Mouse (Mus musculus) embryonic facial prominence, embryonic 14.5 days (tissue): Measurements from ENCODE around the gene Wdfy3. TPM values are rescaled to one million over a fixed set of nuclear protein-coding genes. Genes with fewer than 3 reads are reported as not detected.

Experiments
- ATAC-seq: fragments of 200-750 bp; cut with Nextera tagmentation; 2 replicates; pipeline ENCODE4 v1.8.0; 2017; ENCODE audit warnings: low read depth, moderate number of reproducible peaks, moderate TSS enrichment
- DNase-seq: peaks from one replicate; pipeline ENCODE4 v3.0.0-alpha.2; 2015; ENCODE audit warnings: low spot score
- H3K27ac ChIP-seq: fragments of 300-500 bp; sonication (generic); replicated peaks from 2 replicates; pipeline ENCODE4 v1.5.1; 2014; ENCODE audit warnings: low read depth, mild to moderate bottlenecking, low read length, moderate library complexity
- H3K27me3 ChIP-seq: fragments of 300-500 bp; sonication (generic); replicated peaks from 2 replicates; pipeline ENCODE4 v1.6.1; 2014; ENCODE audit warnings: low read length; ENCODE audit not compliant: control insufficient read depth, insufficient read depth
- H3K36me3 ChIP-seq: fragments of 300-500 bp; sonication (generic); 2 replicates; pipeline ENCODE4 v1.6.1; 2014; ENCODE audit warnings: low read length, mixed read lengths; ENCODE audit not compliant: control insufficient read depth, insufficient read depth
- H3K4me1 ChIP-seq: fragments of 300-500 bp; sonication (generic); 2 replicates; pipeline ENCODE4 v1.6.1; 2014; ENCODE audit warnings: antibody characterized with exemption, low read length; ENCODE audit not compliant: control insufficient read depth, insufficient read depth
- H3K4me2 ChIP-seq: fragments of 300-500 bp; sonication (generic); 2 replicates; pipeline ENCODE4 v1.6.1; 2014; ENCODE audit warnings: low read depth, mild to moderate bottlenecking, low read length, moderate library complexity, mixed read lengths
- H3K4me3 ChIP-seq: fragments of 300-500 bp; sonication (generic); 2 replicates; pipeline ENCODE4 v1.5.1; 2014; ENCODE audit warnings: low read depth, mild to moderate bottlenecking, low read length
- H3K9ac ChIP-seq: fragments of 300-500 bp; sonication (generic); 2 replicates; pipeline ENCODE4 v1.6.1; 2014; ENCODE audit warnings: low read depth, mild to moderate bottlenecking, low read length, moderate library complexity, mixed read lengths
- H3K9me3 ChIP-seq: fragments of 300-500 bp; sonication (generic); 2 replicates; pipeline ENCODE4 v1.6.1; 2016; ENCODE audit warnings: low read length; ENCODE audit not compliant: control insufficient read depth
- WGBS: fragments of 180-500 bp; shearing (Covaris S2); extraction: QIAGEN DNeasy Blood & Tissue Kit; methylation state at CpG from one replicate; pipeline ENCODE4 v1.1.7; 2014; 5-methylcytosine and 5-hydroxymethylcytosine counted together
- polyA plus RNA-seq: library from polyadenylated mRNA; unstranded; fragments of >200 nt; fragmentation: Nextera tagmentation; extraction: Ambion mirVana; gene quantifications from 2 replicates; pipeline ENCODE4 v1.2.1, GENCODE M21; 2014

The Wdfy3 gene
- polyA plus RNA-seq, 1 experiment from 2014 or later: 20.0 TPM

- H3K27me3 ChIP-seq: no peaks in the 10 kb centered on the region
- no peak overlapping the region for H3K4me2 ChIP-seq
- H3K4me3 ChIP-seq: no peak overlapping the region
- no peak for ATAC-seq
- WGBS: 82% methylated on average over 4 of the region's 4 CpGs
- no peak overlapping the region for H3K9ac ChIP-seq
- no peaks in the 10 kb centered on the region for H3K9me3 ChIP-seq
- peaks cover 47% of the 10 kb centered on the region for H3K36me3 ChIP-seq
- H3K4me1 ChIP-seq: 0 out of 2 replicates have a peak, but pooled peaks cover 4% of the 10 kb centered on the region
- DNase-seq: no peak
- no peak overlapping the region for H3K27ac ChIP-seq
Measured at GRCm38 (mm10) chr5:101958941-101959340, 110.8 kb downstream of the Wdfy3 start.

- H3K4me1 ChIP-seq: 0 out of 2 replicates have a peak, but pooled peaks cover 4% of the 10 kb centered on the region
- WGBS: 81% methylated on average over 8 of the region's 8 CpGs
- H3K36me3 ChIP-seq: peaks cover 62% of the 10 kb centered on the region
- no peak for DNase-seq
- no peaks in the 10 kb centered on the region for H3K27me3 ChIP-seq
- ATAC-seq: no peak
- no peak overlapping the region for H3K27ac ChIP-seq
- no peaks in the 10 kb centered on the region for H3K9me3 ChIP-seq
- no peak overlapping the region for H3K4me2 ChIP-seq
- no peak overlapping the region for H3K9ac ChIP-seq
- no peak overlapping the region for H3K4me3 ChIP-seq
Measured at GRCm38 (mm10) chr5:101957419-101957818, 112.3 kb downstream of the Wdfy3 start.

- Histone ChIP-seq H3K4me3 (no peak overlapping the region), H3K9me3 (no peaks in the 10 kb centered on the region), H3K36me3 (peaks cover 64% of the 10 kb centered on the region), H3K4me2 (no peak overlapping the region), H3K4me1 (0 out of 2 replicates have a peak, but pooled peaks cover 4% of the 10 kb centered on the region), H3K9ac (no peak overlapping the region), H3K27me3 (no peaks in the 10 kb centered on the region), H3K27ac (peak overlapping the region; percentile 1; the same call in 1 of the 2 replicates)
- DNase-seq (no peak), ATAC-seq (no peak)
- 67% methylated on average over 16 of the region's 16 CpGs for WGBS
Measured at GRCm38 (mm10) chr5:101954393-101955340, 115.1 kb downstream of the Wdfy3 start.

GRCm38 (mm10) chr5:101951918-101952317, 117.8 kb downstream of the Wdfy3 start:
- no peak overlapping the region for H3K9ac ChIP-seq
- peaks cover 75% of the 10 kb centered on the region for H3K36me3 ChIP-seq

GRCm38 (mm10) chr5:101949323-101949722, 120.4 kb downstream of the Wdfy3 start:
- no peaks in the 10 kb centered on the region for H3K27me3 ChIP-seq
- no peaks in the 10 kb centered on the region for H3K4me1 ChIP-seq
- DNase-seq: no peak
- no peak overlapping the region for H3K9ac ChIP-seq
- no peak overlapping the region for H3K27ac ChIP-seq
- H3K4me3 ChIP-seq: no peak overlapping the region
- H3K9me3 ChIP-seq: no peaks in the 10 kb centered on the region
- no peak overlapping the region for H3K4me2 ChIP-seq
- no peak for ATAC-seq
- H3K36me3 ChIP-seq: peaks cover 81% of the 10 kb centered on the region
- WGBS: 55% methylated on average over 8 of the region's 8 CpGs

More at GRCm38 (mm10) chr5:101951918-101952317, 117.8 kb downstream of the Wdfy3 start:
- Histone ChIP-seq H3K27me3 (no peaks in the 10 kb centered on the region), H3K4me1 (0 out of 2 replicates have a peak, but pooled peaks cover 4% of the 10 kb centered on the region), H3K4me2 (no peak overlapping the region), H3K9me3 (no peaks in the 10 kb centered on the region), H3K4me3 (no peak overlapping the region), H3K27ac (no peak overlapping the region)
- 86% methylated on average over 1 of the region's 1 CpGs for WGBS
- ATAC-seq (no peak), DNase-seq (no peak)

GRCm38 (mm10) chr5:101948641-101949040, 121.1 kb downstream of the Wdfy3 start:
- Histone ChIP-seq H3K9me3 (no peaks in the 10 kb centered on the region), H3K4me3 (no peak overlapping the region), H3K4me1 (no peaks in the 10 kb centered on the region), H3K9ac (no peak overlapping the region), H3K27me3 (no peaks in the 10 kb centered on the region), H3K4me2 (no peak overlapping the region), H3K36me3 (peaks cover 82% of the 10 kb centered on the region), H3K27ac (no peak overlapping the region)
- WGBS: 88% methylated on average over 7 of the region's 7 CpGs
- DNase-seq: no peak
- ATAC-seq: no peak

- H3K27me3 ChIP-seq: no peaks in the 10 kb centered on the region
- no peak overlapping the region for H3K9ac ChIP-seq
- no peak overlapping the region for H3K4me2 ChIP-seq
- H3K27ac ChIP-seq: no peak overlapping the region
- no peak for DNase-seq
- no peaks in the 10 kb centered on the region for H3K9me3 ChIP-seq
- no peaks in the 10 kb centered on the region for H3K4me1 ChIP-seq
- H3K36me3 ChIP-seq: peaks cover 89% of the 10 kb centered on the region
- H3K4me3 ChIP-seq: no peak overlapping the region
- WGBS: 88% methylated on average over 5 of the region's 5 CpGs
- ATAC-seq: no peak
Measured at GRCm38 (mm10) chr5:101945731-101946130, 124.0 kb downstream of the Wdfy3 start.

GRCm38 (mm10) chr5:101937909-101938596, 131.7 kb downstream of the Wdfy3 start:
- Histone ChIP-seq H3K9me3 (no peaks in the 10 kb centered on the region), H3K36me3 (peaks cover 73% of the 10 kb centered on the region), H3K4me3 (no peak overlapping the region), H3K4me2 (no peak overlapping the region), H3K4me1 (no peaks in the 10 kb centered on the region), H3K27me3 (no peaks in the 10 kb centered on the region), H3K9ac (no peak overlapping the region), H3K27ac (no peak overlapping the region)
- ATAC-seq: no peak
- no peak for DNase-seq
- 89% methylated on average over 13 of the region's 13 CpGs for WGBS
